Mouse (Mus musculus) midbrain, embryonic 12.5 days (tissue): ENCODE data around the gene Cyp4a32. TPM values are rescaled to one million over a fixed set of nuclear protein-coding genes. Genes with fewer than 3 reads are reported as not detected.
"Not testable (repeated sequence)": the region's sequence is repeated elsewhere in the genome, so short reads cannot be mapped to it uniquely, and the experiment has no call there.

Source experiments
- ATAC-seq: fragments of 200-750 bp; cut with Nextera tagmentation; 2 replicates; pipeline ENCODE4 v1.8.0; 2017; ENCODE audit warnings: low read depth, moderate TSS enrichment, moderate library complexity; ENCODE audit not compliant: low FRiP score
- H3K27ac ChIP-seq: fragments of 300-500 bp; sonication (generic); replicated peaks from 2 replicates; pipeline ENCODE4 v1.5.1; 2016; ENCODE audit warnings: mild to moderate bottlenecking
- H3K27me3 ChIP-seq: fragments of 300-500 bp; sonication (generic); 2 replicates; pipeline ENCODE4 v1.6.1; 2016; ENCODE audit warnings: mild to moderate bottlenecking
- H3K36me3 ChIP-seq: fragments of 300-500 bp; sonication (generic); 2 replicates; pipeline ENCODE4 v1.6.1; 2016
- H3K4me1 ChIP-seq: fragments of 300-500 bp; sonication (generic); 2 replicates; pipeline ENCODE4 v1.6.1; 2016
- H3K4me2 ChIP-seq: fragments of 300-500 bp; sonication (generic); replicated peaks from 2 replicates; pipeline ENCODE4 v1.6.1; 2016; ENCODE audit warnings: mild to moderate bottlenecking, moderate library complexity
- H3K4me3 ChIP-seq: fragments of 300-500 bp; sonication (generic); 2 replicates; pipeline ENCODE4 v1.5.1; 2016; ENCODE audit warnings: mild to moderate bottlenecking
- H3K9ac ChIP-seq: fragments of 300-500 bp; sonication (generic); replicated peaks from 2 replicates; pipeline ENCODE4 v1.6.1; 2016; ENCODE audit warnings: mild to moderate bottlenecking, moderate library complexity
- H3K9me3 ChIP-seq: fragments of 300-500 bp; sonication (generic); 2 replicates; pipeline ENCODE4 v1.6.1; 2016; ENCODE audit warnings: mild to moderate bottlenecking
- WGBS: fragments of 180-500 bp; shearing (Covaris S2); methylation state at CpG from one replicate; pipeline ENCODE4 v1.1.7; 2016; 5-methylcytosine and 5-hydroxymethylcytosine counted together
- polyA plus RNA-seq: library from polyadenylated mRNA; unstranded; fragments of >200 nt; fragmentation: Nextera tagmentation; extraction: Ambion mirVana; gene quantifications from 2 replicates; pipeline ENCODE4 v1.2.1, GENCODE M21; 2016

The Cyp4a32 gene
- polyA plus RNA-seq, 1 experiment from 2014 or later = not detected

DNA sequence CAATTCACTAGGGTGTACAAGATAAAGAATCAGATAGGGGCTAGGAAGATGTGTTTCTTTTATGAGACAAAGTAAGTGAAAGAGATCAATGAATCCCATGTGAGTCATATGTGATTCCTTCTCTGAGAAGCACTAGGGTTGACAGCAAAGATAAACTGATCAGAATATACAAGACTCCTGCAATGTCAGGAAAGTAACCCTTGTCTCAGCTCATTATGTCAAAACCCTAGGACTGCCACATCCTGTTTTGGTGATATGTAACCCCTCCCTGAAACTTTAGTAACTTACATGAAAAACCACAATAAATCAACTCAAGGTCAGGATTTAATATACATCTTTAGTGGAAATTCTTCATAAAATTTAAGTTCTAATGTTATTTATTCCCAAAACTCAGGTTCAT lies 13.2 kb downstream of the Cyp4a32 start:
- Histone ChIP-seq H3K4me3 (no peak overlapping the region), H3K27me3 (no peaks in the 10 kb centered on the region), H3K4me2 (no peak overlapping the region), H3K27ac (no peak overlapping the region), H3K4me1 (no peaks in the 10 kb centered on the region), H3K9ac (no peak overlapping the region), H3K36me3 (no peaks in the 10 kb centered on the region), H3K9me3 (no peaks in the 10 kb centered on the region)
- no peak for ATAC-seq

DNA sequence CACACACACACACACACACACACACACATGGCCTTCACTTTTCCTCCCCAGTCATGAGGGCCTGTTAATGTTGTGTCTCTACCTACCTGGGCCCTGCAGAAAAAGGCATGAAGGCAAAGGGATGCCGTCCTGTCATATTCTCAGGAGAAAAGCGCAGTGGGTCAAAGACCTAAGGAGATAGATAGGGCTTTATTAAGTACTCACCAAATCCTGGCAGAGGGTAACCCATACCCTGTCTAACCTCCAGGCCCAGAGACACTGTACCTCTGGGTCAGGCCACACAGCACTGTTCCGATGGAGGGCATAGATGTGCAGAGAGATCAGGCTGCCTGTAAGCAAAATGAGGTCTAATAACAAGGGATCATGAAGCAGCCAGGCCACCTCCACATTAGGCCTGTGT lies 24.8 kb downstream of the Cyp4a32 start:
- not testable (repeated sequence) for H3K27ac ChIP-seq, H3K4me3 ChIP-seq, H3K27me3 ChIP-seq, H3K9ac ChIP-seq, H3K36me3 ChIP-seq, H3K4me1 ChIP-seq, H3K9me3 ChIP-seq, ATAC-seq, H3K4me2 ChIP-seq
- WGBS = 88% methylated on average over 3 of the region's 3 CpGs

DNA sequence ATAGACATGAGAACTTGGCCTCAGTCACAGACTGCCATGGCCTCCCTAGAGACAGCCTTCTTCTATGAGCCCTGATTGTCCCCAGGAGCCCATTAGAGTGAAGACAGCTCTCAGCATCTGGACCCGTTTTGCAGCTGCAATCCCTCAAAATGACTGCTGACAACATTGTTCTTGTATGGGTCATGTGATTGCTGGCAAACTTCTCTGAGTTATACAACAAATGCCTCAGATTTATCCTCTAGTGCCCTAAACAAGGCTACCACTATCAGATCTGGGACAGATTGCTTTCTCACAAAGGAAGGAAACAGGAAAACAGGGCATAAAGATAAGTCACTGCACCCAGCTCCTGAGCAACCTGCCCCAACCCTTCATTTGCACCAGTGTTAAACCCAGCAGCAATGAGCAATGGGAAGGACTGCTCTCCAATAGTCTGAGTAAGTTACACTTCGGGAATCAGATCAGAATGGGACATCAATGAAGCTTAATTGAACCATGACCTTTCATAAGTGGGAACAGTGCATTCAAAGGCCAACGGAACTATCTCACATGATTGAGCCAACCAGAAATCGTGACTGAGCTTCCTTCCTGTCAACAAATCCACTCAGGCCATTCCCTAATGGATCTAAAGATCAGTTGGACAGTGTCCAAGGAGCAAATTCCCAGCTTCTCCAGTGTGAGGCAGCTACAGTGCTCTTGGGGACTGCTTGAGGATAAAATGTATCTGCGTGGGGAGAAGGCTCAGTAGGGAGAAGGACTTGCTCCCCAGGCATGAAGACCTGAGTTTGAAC lies 42.4 kb downstream of the Cyp4a32 start:
- H3K36me3 ChIP-seq = no peaks in the 10 kb centered on the region
- H3K9ac ChIP-seq = no peak overlapping the region
- no peak overlapping the region for H3K27ac ChIP-seq
- H3K4me2 ChIP-seq = no peak overlapping the region
- no peaks in the 10 kb centered on the region for H3K27me3 ChIP-seq
- H3K4me3 ChIP-seq = no peak overlapping the region
- H3K9me3 ChIP-seq = no peaks in the 10 kb centered on the region
- WGBS = 77% methylated on average over 5 of the region's 5 CpGs
- no peaks in the 10 kb centered on the region for H3K4me1 ChIP-seq
- no peak for ATAC-seq

DNA sequence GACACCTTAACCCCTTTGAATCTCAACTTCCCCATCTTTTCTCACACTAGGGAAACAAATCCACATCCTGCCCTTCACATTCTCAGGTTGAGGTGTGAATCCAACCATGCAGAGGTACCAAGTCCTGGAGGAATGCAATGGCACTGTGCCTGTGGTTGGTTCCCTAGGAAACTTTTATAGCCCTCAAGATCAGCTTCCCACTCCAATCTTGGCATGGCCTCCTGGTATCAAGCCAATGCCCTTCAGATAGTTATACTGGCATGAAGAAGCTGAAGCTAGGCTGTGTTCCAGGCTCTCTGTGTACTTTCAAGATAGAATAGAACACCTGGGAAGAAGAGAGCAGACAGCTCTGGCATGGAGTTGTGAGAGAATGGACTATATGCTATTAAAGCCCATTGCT lies 44.6 kb downstream of the Cyp4a32 start:
- no peak overlapping the region for H3K4me2 ChIP-seq
- H3K4me1 ChIP-seq = no peaks in the 10 kb centered on the region
- H3K9ac ChIP-seq = no peak overlapping the region
- H3K9me3 ChIP-seq = no peaks in the 10 kb centered on the region
- no peak overlapping the region for H3K4me3 ChIP-seq
- H3K27me3 ChIP-seq = no peaks in the 10 kb centered on the region
- no peak overlapping the region for H3K27ac ChIP-seq
- no peaks in the 10 kb centered on the region for H3K36me3 ChIP-seq
- no peak for ATAC-seq

DNA sequence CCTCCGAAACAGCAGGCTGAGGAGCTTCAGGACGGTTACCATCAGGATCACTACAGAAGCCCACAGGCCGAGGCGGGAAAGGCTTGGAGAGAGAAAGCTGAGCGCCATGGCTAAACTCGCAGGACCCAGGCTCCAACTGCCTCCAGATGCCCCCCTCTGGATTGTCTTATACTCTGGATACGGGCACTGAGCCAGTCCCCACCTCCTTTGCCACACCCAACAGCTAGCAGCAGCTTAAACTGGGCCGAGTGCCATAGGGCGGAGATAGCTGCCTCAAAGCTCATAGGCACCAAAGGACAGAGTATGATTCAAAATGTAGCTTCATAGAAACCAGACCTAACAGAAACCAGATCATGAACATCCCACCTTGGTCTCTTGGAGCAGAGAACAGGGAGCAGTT lies 46.8 kb downstream of the Cyp4a32 start, which contains the start of gene Cyp4b1:
Gene Cyp4b1, minus strand, starts transcription at position 144 of the 400 bp plus-strand sequence.
- H3K27me3 ChIP-seq = no peaks in the 10 kb centered on the region
- H3K36me3 ChIP-seq = no peaks in the 10 kb centered on the region
- no peaks in the 10 kb centered on the region for H3K9me3 ChIP-seq
- no peak within 1 kb of the TSS for H3K9ac ChIP-seq
- no peak within 1 kb of the TSS for H3K4me3 ChIP-seq
- H3K4me1 ChIP-seq = no peaks in the 10 kb centered on the region
- ATAC-seq = no peak
- H3K27ac ChIP-seq = no peak within 1 kb of the TSS
- WGBS = 89% methylated on average over 9 of the region's 9 CpGs
- H3K4me2 ChIP-seq = no peak within 1 kb of the TSS

DNA sequence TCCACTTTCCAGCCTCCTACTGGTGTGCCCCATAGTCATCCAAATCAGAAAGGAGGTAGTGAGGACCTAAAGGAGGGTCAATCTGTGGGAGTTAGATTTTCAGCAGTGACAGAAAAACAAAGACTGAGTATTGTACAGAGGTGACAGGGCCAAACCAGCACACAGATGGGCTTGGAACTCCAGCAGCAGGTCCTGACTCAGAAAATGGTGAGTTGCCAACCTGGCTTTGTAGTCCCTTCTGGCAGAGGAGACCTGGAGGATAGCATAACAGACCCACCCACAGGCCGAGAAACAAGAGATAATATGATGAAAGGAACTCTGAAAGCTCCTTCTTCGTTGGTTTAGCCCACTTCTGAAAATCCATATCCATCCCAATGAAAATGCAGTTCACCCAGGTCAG lies 48.0 kb downstream of the Cyp4a32 start:
- no peak overlapping the region for H3K27ac ChIP-seq
- no peak for ATAC-seq
- H3K4me3 ChIP-seq = no peak overlapping the region
- H3K4me2 ChIP-seq = no peak overlapping the region
- no peaks in the 10 kb centered on the region for H3K27me3 ChIP-seq
- no peaks in the 10 kb centered on the region for H3K9me3 ChIP-seq
- WGBS = 76% methylated on average over 2 of the region's 2 CpGs
- no peaks in the 10 kb centered on the region for H3K4me1 ChIP-seq
- no peak overlapping the region for H3K9ac ChIP-seq
- H3K36me3 ChIP-seq = no peaks in the 10 kb centered on the region

DNA sequence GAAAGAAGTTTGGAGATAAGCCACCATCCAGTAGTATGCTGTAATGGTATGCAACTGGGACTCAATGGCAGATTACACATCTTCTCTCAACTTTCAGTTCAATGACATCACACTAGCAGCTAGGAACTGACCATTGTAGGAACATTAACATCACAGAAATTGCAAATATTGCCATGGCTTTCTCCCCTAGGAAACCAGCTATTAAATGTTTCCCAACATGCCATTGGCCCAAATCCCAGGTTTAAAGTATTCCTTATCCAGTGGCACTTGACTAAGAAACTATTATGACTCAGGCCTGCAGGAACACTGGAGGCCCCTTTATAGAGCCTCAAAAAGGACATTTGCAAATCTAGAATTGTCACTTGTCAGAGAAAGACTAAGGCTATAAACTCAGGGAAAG lies 48.6 kb downstream of the Cyp4a32 start:
- no peak for ATAC-seq
- no peak overlapping the region for H3K9ac ChIP-seq
- no peak overlapping the region for H3K4me3 ChIP-seq
- no peaks in the 10 kb centered on the region for H3K9me3 ChIP-seq
- H3K4me2 ChIP-seq = no peak overlapping the region
- no peaks in the 10 kb centered on the region for H3K4me1 ChIP-seq
- H3K27ac ChIP-seq = no peak overlapping the region
- no peaks in the 10 kb centered on the region for H3K36me3 ChIP-seq
- H3K27me3 ChIP-seq = no peaks in the 10 kb centered on the region

DNA sequence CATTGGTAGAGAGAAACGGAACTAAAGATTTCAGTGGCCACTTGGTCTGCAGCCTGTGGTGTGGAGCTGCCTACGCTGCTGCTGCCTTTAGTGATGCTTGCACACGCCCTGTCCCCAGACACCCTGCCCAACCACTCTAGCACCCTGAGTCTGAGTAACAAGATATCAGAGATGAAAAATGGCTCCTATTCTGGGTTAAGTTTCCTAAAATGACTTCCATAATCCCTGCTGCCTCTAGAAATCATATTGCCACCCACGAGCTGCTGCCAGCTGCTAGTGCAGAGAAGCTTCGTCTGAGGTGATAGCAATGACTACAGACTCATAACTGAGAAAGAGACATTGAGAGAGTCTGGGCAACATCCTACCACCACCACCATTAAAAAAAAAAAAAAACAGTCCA lies 50.1 kb downstream of the Cyp4a32 start:
- Histone ChIP-seq H3K27ac (no peak overlapping the region), H3K9me3 (no peaks in the 10 kb centered on the region), H3K36me3 (no peaks in the 10 kb centered on the region), H3K9ac (no peak overlapping the region), H3K4me2 (no peak overlapping the region), H3K4me3 (no peak overlapping the region), H3K27me3 (no peaks in the 10 kb centered on the region), H3K4me1 (no peaks in the 10 kb centered on the region)
- 89% methylated on average over 5 of the region's 5 CpGs for WGBS
- no peak for ATAC-seq

DNA sequence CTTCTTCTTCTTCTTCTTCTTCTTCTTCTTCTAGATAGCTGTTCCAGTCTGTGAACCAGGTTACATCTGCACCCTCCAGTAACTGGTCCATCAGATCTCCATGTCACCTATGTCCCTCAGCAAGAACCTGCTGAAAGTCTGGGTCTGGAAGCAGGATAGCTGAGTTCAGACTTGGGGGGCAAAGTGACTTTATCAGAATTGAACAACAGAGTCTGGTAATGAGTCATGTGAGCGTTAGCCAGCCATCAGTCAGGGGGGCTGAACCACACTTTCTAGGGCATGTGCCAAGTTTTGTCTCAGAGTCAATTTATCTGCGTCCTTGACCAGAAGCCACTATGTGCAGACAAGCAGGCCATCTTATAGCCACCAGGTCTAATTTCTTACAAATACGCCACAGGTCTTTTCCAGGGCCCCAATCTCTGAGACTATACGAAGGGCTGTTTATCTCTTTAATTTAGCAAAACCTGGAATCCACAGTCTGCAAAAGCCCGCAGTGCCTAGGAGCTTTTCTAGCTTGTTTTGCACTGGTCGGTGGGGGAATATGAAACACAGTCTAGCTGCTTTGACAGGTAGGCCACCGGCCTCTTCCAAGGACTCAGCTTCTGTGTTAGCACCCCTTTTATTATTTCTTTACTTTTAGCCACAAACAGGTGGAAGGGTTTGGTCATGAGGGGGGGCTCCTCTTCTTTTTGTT lies 55.2 kb downstream of the Cyp4a32 start:
- not testable (repeated sequence) for H3K4me1 ChIP-seq, H3K9ac ChIP-seq, H3K9me3 ChIP-seq, H3K4me3 ChIP-seq, ATAC-seq, H3K4me2 ChIP-seq, H3K27me3 ChIP-seq, H3K27ac ChIP-seq, H3K36me3 ChIP-seq
- WGBS = 91% methylated on average over 7 of the region's 7 CpGs

DNA sequence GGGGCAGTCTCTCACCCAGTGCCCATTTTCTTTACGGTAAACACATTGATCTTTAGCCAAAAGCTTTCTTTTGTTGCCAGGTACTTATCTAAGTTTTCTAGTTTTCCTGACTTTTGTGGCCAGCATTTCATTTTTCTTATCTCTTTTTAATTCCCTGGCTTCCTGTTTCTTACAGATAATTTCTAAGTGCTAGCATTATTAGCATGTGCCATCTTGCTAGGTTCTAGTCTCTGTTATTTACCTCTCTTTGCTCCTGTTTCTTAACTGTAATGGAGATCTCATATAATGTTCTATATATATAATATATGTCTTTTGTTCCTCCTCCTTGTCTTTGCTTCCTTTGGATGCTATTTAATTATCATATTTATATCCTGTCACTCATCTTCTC lies 55.8 kb downstream of the Cyp4a32 start:
- H3K4me1 ChIP-seq, H3K27ac ChIP-seq, ATAC-seq, H3K27me3 ChIP-seq, H3K9ac ChIP-seq, H3K36me3 ChIP-seq, H3K9me3 ChIP-seq, H3K4me2 ChIP-seq, H3K4me3 ChIP-seq: not testable (repeated sequence)
- 83% methylated on average over 1 of the region's 1 CpGs for WGBS

DNA sequence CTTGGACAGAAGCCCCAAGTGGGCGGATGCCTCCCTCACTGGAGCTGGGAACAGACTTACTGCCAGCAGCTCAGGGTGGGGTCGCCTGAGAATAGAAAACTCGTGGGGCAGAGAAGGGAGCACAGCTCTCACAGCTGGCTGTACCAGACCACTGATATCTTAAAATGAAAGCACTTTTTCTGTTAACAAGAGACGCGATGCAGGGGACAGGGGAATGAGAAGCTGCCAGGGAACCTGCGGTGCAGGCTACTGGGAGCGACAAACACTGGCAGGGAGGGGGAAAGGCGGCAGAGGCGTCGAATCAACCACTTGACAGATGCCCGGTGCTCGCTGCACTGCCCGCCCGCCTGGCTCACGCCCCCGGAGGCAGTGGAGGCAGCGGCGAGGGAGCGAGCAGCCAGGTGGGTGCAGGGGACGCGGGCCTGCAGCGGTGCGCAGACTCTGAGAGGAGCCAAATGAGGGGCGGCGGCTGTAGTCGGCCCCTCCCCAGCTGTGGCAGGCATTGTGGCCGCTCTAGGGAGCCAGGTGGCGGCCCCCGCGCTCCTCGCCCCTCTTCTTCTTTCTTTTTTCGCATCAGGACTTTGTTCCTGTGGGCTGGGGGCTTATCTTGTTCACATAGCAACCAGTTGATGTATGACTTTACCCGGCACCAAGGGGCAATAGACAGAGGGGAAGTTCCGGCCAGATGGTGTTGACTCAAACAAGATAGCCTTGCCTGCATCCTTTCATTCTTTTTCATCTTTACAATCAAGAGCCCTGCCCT lies 56.5 kb downstream of the Cyp4a32 start:
- peak; percentile 95 for ATAC-seq
- Histone ChIP-seq H3K9me3 (no peaks in the 10 kb centered on the region), H3K4me1 (no peaks in the 10 kb centered on the region), H3K9ac (peak overlapping the region; percentile 55), H3K4me3 (peak overlapping the region; percentile 49), H3K4me2 (peak overlapping the region; percentile 90), H3K27ac (no peak overlapping the region), H3K27me3 (no peaks in the 10 kb centered on the region), H3K36me3 (no peaks in the 10 kb centered on the region)
- 3% methylated on average over 33 of the region's 34 CpGs for WGBS

DNA sequence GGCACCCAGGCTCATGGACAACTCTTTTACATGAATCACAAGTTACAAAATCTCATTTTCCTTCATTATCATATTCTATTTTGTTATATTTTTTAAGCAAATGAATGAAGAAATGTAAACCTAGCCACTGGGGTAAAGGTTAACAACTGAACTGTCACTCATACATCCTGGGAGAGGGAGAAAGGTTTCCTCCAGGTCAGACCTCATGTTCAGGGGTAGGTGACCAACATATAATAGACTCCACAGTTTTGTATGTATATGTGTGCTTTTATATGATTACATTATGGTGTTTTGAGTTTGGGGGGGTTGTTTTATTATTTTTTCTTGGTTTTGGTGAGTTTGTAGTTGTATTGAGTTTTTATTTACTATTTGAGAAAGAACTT lies 57.1 kb downstream of the Cyp4a32 start:
- H3K4me1 ChIP-seq = no peaks in the 10 kb centered on the region
- H3K4me2 ChIP-seq = peak overlapping the region; percentile 90
- no peaks in the 10 kb centered on the region for H3K9me3 ChIP-seq
- H3K27ac ChIP-seq = no peak overlapping the region
- H3K27me3 ChIP-seq = no peaks in the 10 kb centered on the region
- ATAC-seq = 0 out of 2 replicates have a peak, but pooled peaks have one; percentile 44
- no peak overlapping the region for H3K9ac ChIP-seq
- no peaks in the 10 kb centered on the region for H3K36me3 ChIP-seq
- H3K4me3 ChIP-seq = no peak overlapping the region; the same call in 1 of the 2 replicates
